Mouse (Mus musculus): ENCODE measurements around the gene U2af1l4. TPM values are rescaled to one million over a fixed set of nuclear protein-coding genes. Genes with fewer than 3 reads are reported as not detected.

Gene U2af1l4
- total RNA-seq, 1 experiment: 56.9 TPM

- in situ Hi-C loops (cut with MboI; ENCODE audit: low sequenced_read_pairs in 2 of 2, unreplicated experiment in 2 of 2): no loop called here
- Histone ChIP-seq H3K4me3 (ENCODE audit: insufficient read depth in 1 of 2, low read depth in 1 of 2, low read length in 2 of 2, poor library complexity in 1 of 2, severe bottlenecking in 1 of 2) (no peak overlapping the region), H3K36me3 (ENCODE audit: control insufficient read depth, insufficient read depth, low read length, poor library complexity, severe bottlenecking) (no peaks in the 10 kb centered on the region), H3K4me1 (ENCODE audit: control insufficient read depth in 2 of 2, insufficient read depth in 2 of 2, low read length in 2 of 2, poor library complexity in 1 of 2) (peaks cover under 1 to 6% of the 10 kb centered on the region in 2 experiments; a peak in 2 of 4 replicates), H3K9me3 (ENCODE audit: control insufficient read depth, insufficient read depth, low read depth, low read length) (no peaks in the 10 kb centered on the region), H3K27ac (ENCODE audit: insufficient read depth, low read depth, low read length, poor library complexity, severe bottlenecking) (no peak overlapping the region), H3K9ac (ENCODE audit: insufficient read depth, low read depth, low read length, poor library complexity, severe bottlenecking) (no peak overlapping the region)
- no peak for TF ChIP-seq ZNF384 (IDR thresholded peaks at IDR 0.05; ENCODE audit: low read depth, low read length)
- no peak for TF ChIP-seq ZC3H11A (IDR thresholded peaks at IDR 0.05; ENCODE audit: borderline replicate concordance, low read depth, low read length)
- no peak for TF ChIP-seq CHD2 (IDR thresholded peaks at IDR 0.05; ENCODE audit: low read depth, low read length)
- no peak for TF ChIP-seq HCFC1 (IDR thresholded peaks at IDR 0.05; ENCODE audit: borderline replicate concordance, insufficient read depth, low read length)
- TF ChIP-seq MAFK (IDR thresholded peaks at IDR 0.05; ENCODE audit: insufficient read depth, low read depth, low read length): no peak
- DNase-seq (ENCODE audit: low read depth, low spot score): no peak
Measured at GRCm38 (mm10) chr7:30520856-30521255, 42.2 kb upstream of the U2af1l4 start.

GRCm38 (mm10) chr7:30522871-30523270 lies 40.2 kb upstream of the U2af1l4 start:
- TF ChIP-seq CHD2 (IDR thresholded peaks at IDR 0.05; ENCODE audit: low read depth, low read length) (no peak), MAFK (IDR thresholded peaks at IDR 0.05; ENCODE audit: insufficient read depth, low read depth, low read length) (no peak), HCFC1 (IDR thresholded peaks at IDR 0.05; ENCODE audit: borderline replicate concordance, insufficient read depth, low read length) (no peak), ZC3H11A (IDR thresholded peaks at IDR 0.05; ENCODE audit: borderline replicate concordance, low read depth, low read length) (no peak), ZNF384 (IDR thresholded peaks at IDR 0.05; ENCODE audit: low read depth, low read length) (no peak)
- H3K4me1 ChIP-seq (ENCODE audit: control insufficient read depth in 2 of 2, insufficient read depth in 2 of 2, low read length in 2 of 2, poor library complexity in 1 of 2): peaks cover 1 to 16% of the 10 kb centered on the region in 2 experiments; a peak in 2 of 4 replicates
- no peak overlapping the region for H3K9ac ChIP-seq (ENCODE audit: insufficient read depth, low read depth, low read length, poor library complexity, severe bottlenecking)
- in situ Hi-C loops (cut with MboI; ENCODE audit: low sequenced_read_pairs in 2 of 2, unreplicated experiment in 2 of 2): no loop called here
- H3K27ac ChIP-seq (ENCODE audit: insufficient read depth, low read depth, low read length, poor library complexity, severe bottlenecking): no peak overlapping the region
- no peaks in the 10 kb centered on the region for H3K9me3 ChIP-seq (ENCODE audit: control insufficient read depth, insufficient read depth, low read depth, low read length)
- no peaks in the 10 kb centered on the region for H3K36me3 ChIP-seq (ENCODE audit: control insufficient read depth, insufficient read depth, low read length, poor library complexity, severe bottlenecking)
- H3K4me3 ChIP-seq (ENCODE audit: insufficient read depth in 1 of 2, low read depth in 1 of 2, low read length in 2 of 2, poor library complexity in 1 of 2, severe bottlenecking in 1 of 2): no peak overlapping the region
- DNase-seq (ENCODE audit: low read depth, low spot score): no peak

GRCm38 (mm10) chr7:30524487-30524886 lies 38.6 kb upstream of the U2af1l4 start:
- no peaks in the 10 kb centered on the region for H3K36me3 ChIP-seq (ENCODE audit: control insufficient read depth, insufficient read depth, low read length, poor library complexity, severe bottlenecking)
- in situ Hi-C loops (cut with MboI; ENCODE audit: low sequenced_read_pairs in 2 of 2, unreplicated experiment in 2 of 2): no loop called here
- H3K9ac ChIP-seq (ENCODE audit: insufficient read depth, low read depth, low read length, poor library complexity, severe bottlenecking): no peak overlapping the region
- no peak for DNase-seq (ENCODE audit: low read depth, low spot score)
- H3K27ac ChIP-seq (ENCODE audit: insufficient read depth, low read depth, low read length, poor library complexity, severe bottlenecking): no peak overlapping the region
- TF ChIP-seq ZNF384 (IDR thresholded peaks at IDR 0.05; ENCODE audit: low read depth, low read length) (no peak), CHD2 (IDR thresholded peaks at IDR 0.05; ENCODE audit: low read depth, low read length) (no peak), ZC3H11A (IDR thresholded peaks at IDR 0.05; ENCODE audit: borderline replicate concordance, low read depth, low read length) (no peak), HCFC1 (IDR thresholded peaks at IDR 0.05; ENCODE audit: borderline replicate concordance, insufficient read depth, low read length) (no peak), MAFK (IDR thresholded peaks at IDR 0.05; ENCODE audit: insufficient read depth, low read depth, low read length) (no peak)
- H3K9me3 ChIP-seq (ENCODE audit: control insufficient read depth, insufficient read depth, low read depth, low read length): no peaks in the 10 kb centered on the region
- peaks cover 1 to 12% of the 10 kb centered on the region in 2 experiments; a peak in 2 of 4 replicates for H3K4me1 ChIP-seq (ENCODE audit: control insufficient read depth in 2 of 2, insufficient read depth in 2 of 2, low read length in 2 of 2, poor library complexity in 1 of 2)
- H3K4me3 ChIP-seq (ENCODE audit: insufficient read depth in 1 of 2, low read depth in 1 of 2, low read length in 2 of 2, poor library complexity in 1 of 2, severe bottlenecking in 1 of 2): no peak overlapping the region

GRCm38 (mm10) chr7:30525954-30526353 lies 37.1 kb upstream of the U2af1l4 start:
- H3K36me3 ChIP-seq (ENCODE audit: control insufficient read depth, insufficient read depth, low read length, poor library complexity, severe bottlenecking): no peaks in the 10 kb centered on the region
- DNase-seq (ENCODE audit: low read depth, low spot score): no peak
- H3K9me3 ChIP-seq (ENCODE audit: control insufficient read depth, insufficient read depth, low read depth, low read length): no peaks in the 10 kb centered on the region
- in situ Hi-C loops (cut with MboI; ENCODE audit: low sequenced_read_pairs in 2 of 2, unreplicated experiment in 2 of 2): no loop called here
- peak overlapping the region; percentile 35 to 52; a peak in 1 of 4 replicates for H3K4me3 ChIP-seq (ENCODE audit: insufficient read depth in 1 of 2, low read depth in 1 of 2, low read length in 2 of 2, poor library complexity in 1 of 2, severe bottlenecking in 1 of 2)
- H3K9ac ChIP-seq (ENCODE audit: insufficient read depth, low read depth, low read length, poor library complexity, severe bottlenecking): no peak overlapping the region
- H3K27ac ChIP-seq (ENCODE audit: insufficient read depth, low read depth, low read length, poor library complexity, severe bottlenecking): no peak overlapping the region
- no peak for TF ChIP-seq HCFC1 (IDR thresholded peaks at IDR 0.05; ENCODE audit: borderline replicate concordance, insufficient read depth, low read length)
- no peak for TF ChIP-seq ZC3H11A (IDR thresholded peaks at IDR 0.05; ENCODE audit: borderline replicate concordance, low read depth, low read length)
- no peak for TF ChIP-seq CHD2 (IDR thresholded peaks at IDR 0.05; ENCODE audit: low read depth, low read length)
- TF ChIP-seq MAFK (IDR thresholded peaks at IDR 0.05; ENCODE audit: insufficient read depth, low read depth, low read length): no peak
- TF ChIP-seq ZNF384 (IDR thresholded peaks at IDR 0.05; ENCODE audit: low read depth, low read length): no peak
- H3K4me1 ChIP-seq (ENCODE audit: control insufficient read depth in 2 of 2, insufficient read depth in 2 of 2, low read length in 2 of 2, poor library complexity in 1 of 2): peaks cover 1 to 12% of the 10 kb centered on the region in 2 experiments; a peak in 2 of 4 replicates

Data from ES-E14 (cell line).